Mouse (Mus musculus): ENCODE measurements around the gene Adcyap1r1. TPM values are rescaled to one million over a fixed set of nuclear protein-coding genes. Genes with fewer than 3 reads are reported as not detected.

Adcyap1r1 gene
- polyA plus RNA-seq, 1 experiment from 2014 or later = 5.2 TPM

DNA sequence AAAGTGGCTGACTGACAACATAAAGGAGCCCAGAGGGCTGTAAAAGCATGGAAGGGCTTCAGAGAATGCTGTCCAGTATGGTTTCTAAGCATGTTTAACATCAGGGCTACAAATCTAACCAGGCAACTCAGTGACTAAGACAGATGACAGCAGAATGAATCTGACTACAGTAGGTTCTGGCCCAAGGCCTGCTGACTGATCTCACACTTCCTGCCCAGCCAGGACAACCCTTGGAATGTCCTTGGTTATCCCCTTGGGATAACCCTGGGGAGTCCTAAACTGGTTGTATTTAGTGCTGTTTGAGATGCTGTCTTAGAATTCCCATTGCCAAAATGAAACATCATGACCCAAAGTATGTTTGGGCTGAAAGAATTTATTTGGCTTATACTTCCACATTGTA is 19.7 kb upstream of the Adcyap1r1 start:
- Histone ChIP-seq H3K4me3 (replicated peaks) (no peak overlapping the region), H3K36me3 (no peaks in the 10 kb centered on the region), H3K27ac (no peak overlapping the region), H3K4me2 (replicated peaks) (no peak overlapping the region), H3K9me3 (no peaks in the 10 kb centered on the region), H3K27me3 (replicated peaks) (no peaks in the 10 kb centered on the region), H3K4me1 (replicated peaks) (peaks cover 10% of the 10 kb centered on the region; the same call in 1 of the 2 replicates), H3K9ac (no peak overlapping the region)
- ATAC-seq = no peak

DNA sequence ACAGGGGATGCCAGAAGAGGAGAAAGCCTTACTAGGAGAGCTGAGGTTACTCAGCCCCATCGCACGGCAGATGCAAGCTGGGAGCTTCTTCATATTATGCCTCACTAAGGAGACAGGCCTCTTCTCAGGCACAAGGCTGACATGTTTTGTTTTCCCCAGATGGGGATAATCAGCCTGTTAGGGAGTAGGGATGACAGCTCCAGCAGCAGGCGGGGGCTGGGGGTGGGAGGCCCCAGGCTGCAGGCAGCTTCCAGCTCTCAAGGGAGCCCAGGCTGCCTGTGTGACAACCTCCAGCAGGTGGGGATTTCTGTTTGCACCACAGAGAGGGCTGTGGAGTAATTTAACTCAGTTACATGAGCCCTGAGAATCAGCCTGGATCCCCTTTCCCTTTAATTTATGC is 17.4 kb upstream of the Adcyap1r1 start:
- Histone ChIP-seq H3K4me2 (replicated peaks) (no peak overlapping the region), H3K36me3 (no peaks in the 10 kb centered on the region), H3K27me3 (replicated peaks) (no peaks in the 10 kb centered on the region; the same call in 1 of the 2 replicates), H3K27ac (peak overlapping the region; percentile 74), H3K9me3 (no peaks in the 10 kb centered on the region), H3K4me1 (replicated peaks) (peaks cover 10% of the 10 kb centered on the region; the same call in 1 of the 2 replicates), H3K9ac (no peak overlapping the region), H3K4me3 (replicated peaks) (no peak overlapping the region)
- ATAC-seq = peak; percentile 84
- WGBS = 30% methylated on average over 3 of the region's 3 CpGs

DNA sequence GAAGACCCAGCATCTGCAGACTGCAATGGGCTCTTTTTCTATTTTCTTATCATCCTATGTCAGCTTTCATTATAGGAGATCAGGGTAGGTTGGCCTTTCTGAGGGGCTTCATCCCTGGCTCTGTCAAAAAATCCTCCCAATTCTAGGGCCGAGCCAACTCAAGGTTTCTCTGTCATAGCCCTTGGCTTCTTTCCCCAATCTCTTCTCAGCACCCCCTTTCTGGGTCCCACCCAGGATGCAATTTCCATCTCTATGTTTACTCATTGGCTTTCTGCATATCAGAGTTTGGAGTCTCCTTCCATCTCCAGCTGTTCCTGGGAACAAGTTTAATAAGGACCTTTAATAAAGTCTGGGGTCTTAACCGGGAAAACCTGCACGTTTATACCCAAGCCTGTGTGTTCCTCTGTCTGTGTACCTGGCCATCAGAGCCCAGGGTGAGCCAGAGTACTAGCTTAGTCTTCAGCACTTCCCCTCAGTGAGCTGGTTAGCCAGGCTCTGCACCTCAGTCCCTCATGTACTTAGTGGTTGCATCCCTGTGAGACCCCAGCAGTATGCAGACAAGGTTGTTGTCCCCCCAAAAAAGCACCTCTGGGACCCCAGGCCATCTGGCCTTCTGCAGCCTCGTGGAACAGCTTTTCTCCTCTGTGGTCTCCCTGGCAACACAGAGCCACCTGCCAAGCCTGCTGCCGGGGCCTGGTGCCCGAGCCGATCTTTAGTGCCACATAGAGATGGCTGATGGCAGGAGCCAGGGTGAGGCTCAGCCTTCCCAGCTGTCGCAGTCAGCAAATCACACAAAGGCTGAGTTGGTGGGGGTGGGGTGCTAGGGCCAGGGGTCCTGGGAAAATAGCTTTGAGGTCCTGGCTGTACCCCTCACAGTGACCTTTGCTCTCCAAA is 16.3 kb upstream of the Adcyap1r1 start:
- 63% methylated on average over 8 of the region's 8 CpGs for WGBS
- peaks cover 10% of the 10 kb centered on the region; the same call in 1 of the 2 replicates for H3K4me1 ChIP-seq (replicated peaks)
- H3K36me3 ChIP-seq = no peaks in the 10 kb centered on the region
- no peak overlapping the region for H3K9ac ChIP-seq
- no peak overlapping the region for H3K4me2 ChIP-seq (replicated peaks)
- H3K4me3 ChIP-seq (replicated peaks) = no peak overlapping the region
- H3K27ac ChIP-seq = 0 out of 2 replicates have a peak overlapping the region, but pooled peaks have one; percentile 74
- no peaks in the 10 kb centered on the region for H3K9me3 ChIP-seq
- ATAC-seq = no peak
- no peaks in the 10 kb centered on the region; the same call in 1 of the 2 replicates for H3K27me3 ChIP-seq (replicated peaks)

DNA sequence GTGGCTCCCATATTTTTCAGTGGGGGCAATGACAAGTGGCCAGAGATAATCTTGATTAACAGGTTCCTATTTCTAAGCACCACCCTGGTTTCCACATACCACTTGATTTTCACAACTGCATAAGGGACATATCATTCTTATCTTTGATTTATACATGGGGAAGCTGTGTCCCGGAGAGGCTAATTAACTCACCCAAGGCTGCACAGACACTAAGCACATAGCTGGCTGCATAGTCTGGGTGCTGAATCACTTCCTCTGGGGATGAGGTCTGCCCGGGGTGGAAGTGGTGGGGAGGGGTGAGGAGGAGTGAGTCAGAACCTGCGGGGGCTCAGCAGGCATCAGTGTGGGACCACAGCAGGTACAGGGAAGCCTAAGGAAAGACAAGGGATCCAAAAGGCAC is 13.9 kb upstream of the Adcyap1r1 start:
- no peak overlapping the region for H3K27ac ChIP-seq
- H3K4me3 ChIP-seq (replicated peaks) = no peak overlapping the region
- peaks cover 10% of the 10 kb centered on the region; the same call in 1 of the 2 replicates for H3K4me1 ChIP-seq (replicated peaks)
- H3K9me3 ChIP-seq = no peaks in the 10 kb centered on the region
- no peaks in the 10 kb centered on the region; the same call in 1 of the 2 replicates for H3K27me3 ChIP-seq (replicated peaks)
- H3K9ac ChIP-seq = no peak overlapping the region
- ATAC-seq = no peak
- WGBS = 24% methylated on average over 3 of the region's 3 CpGs
- no peak overlapping the region for H3K4me2 ChIP-seq (replicated peaks)
- H3K36me3 ChIP-seq = no peaks in the 10 kb centered on the region

DNA sequence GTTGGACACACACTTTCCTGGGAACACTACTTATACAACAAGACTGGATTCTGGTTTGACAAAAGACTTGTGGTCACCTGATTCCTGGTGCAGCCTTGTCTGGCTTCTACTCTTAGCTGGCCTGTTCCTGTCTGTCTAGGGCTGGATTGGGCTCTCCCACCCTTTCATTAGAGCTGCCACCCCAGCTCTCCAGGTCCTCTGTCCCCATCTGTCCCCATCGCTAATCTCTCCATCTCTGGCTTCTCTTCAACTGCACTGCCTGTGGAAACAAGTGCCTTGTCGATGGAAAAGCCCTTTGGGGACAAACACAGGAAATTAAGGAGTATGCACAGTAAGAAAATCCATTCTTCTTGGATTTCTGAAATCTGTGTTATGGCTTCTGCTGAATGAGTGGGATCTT is 12.9 kb upstream of the Adcyap1r1 start:
- no peaks in the 10 kb centered on the region; the same call in 1 of the 2 replicates for H3K27me3 ChIP-seq (replicated peaks)
- WGBS = 77% methylated on average over 2 of the region's 2 CpGs

DNA sequence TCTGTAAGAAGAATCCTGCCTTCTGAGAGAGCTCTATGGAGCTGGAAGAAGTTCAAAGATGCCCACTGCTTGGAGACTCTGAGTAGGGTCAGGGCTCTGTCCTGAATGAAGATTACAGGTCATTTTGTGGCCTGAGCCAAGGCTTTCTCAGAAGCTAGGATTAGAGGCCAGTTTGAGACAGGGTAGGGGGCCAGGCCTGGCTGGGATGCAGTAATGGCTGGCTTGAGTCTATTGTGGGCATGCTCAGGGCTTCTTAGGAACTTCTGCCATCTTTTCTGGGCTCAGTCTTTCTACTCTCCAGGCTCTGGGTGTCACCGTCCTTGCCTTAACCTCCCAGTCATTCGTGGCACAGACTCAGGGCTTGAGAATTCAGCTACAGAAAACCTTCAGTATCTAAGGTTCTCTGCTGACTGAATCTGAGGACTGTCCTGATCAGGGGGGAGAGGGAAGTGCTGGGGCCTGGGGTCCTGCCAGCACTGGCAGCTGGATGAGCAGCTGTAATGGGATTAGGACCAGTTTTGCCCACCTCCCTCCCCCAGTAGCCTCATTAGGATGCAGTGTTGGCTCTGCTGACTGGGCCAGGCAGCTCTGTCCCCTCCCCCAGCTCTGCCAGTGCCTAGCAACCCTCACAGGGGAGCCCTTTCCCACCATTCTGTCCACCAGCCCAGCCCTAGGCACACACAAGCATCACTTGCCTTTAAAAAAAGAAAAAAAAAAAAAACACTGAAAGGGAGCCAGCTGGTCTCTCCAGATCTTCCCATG is 7.7 kb upstream of the Adcyap1r1 start:
- H3K27me3 ChIP-seq (replicated peaks) = peaks cover 1% of the 10 kb centered on the region
- H3K9me3 ChIP-seq = no peaks in the 10 kb centered on the region
- no peak overlapping the region for H3K4me3 ChIP-seq (replicated peaks)
- no peak overlapping the region for H3K9ac ChIP-seq
- H3K36me3 ChIP-seq = no peaks in the 10 kb centered on the region
- 21% methylated on average over 2 of the region's 2 CpGs for WGBS
- H3K27ac ChIP-seq = 0 out of 2 replicates have a peak overlapping the region, but pooled peaks have one; percentile 4
- H3K4me1 ChIP-seq (replicated peaks) = no peaks in the 10 kb centered on the region
- peak; percentile 41; the same call in 1 of the 2 replicates for ATAC-seq
- H3K4me2 ChIP-seq (replicated peaks) = no peak overlapping the region

More for the DNA sequence above, 12.9 kb upstream of the Adcyap1r1 start:
- H3K9ac ChIP-seq = no peak overlapping the region
- no peaks in the 10 kb centered on the region for H3K9me3 ChIP-seq
- no peak overlapping the region for H3K4me3 ChIP-seq (replicated peaks)
- no peak overlapping the region for H3K4me2 ChIP-seq (replicated peaks)
- H3K4me1 ChIP-seq (replicated peaks) = peaks cover 10% of the 10 kb centered on the region; the same call in 1 of the 2 replicates
- ATAC-seq = no peak
- no peak overlapping the region for H3K27ac ChIP-seq
- no peaks in the 10 kb centered on the region for H3K36me3 ChIP-seq

DNA sequence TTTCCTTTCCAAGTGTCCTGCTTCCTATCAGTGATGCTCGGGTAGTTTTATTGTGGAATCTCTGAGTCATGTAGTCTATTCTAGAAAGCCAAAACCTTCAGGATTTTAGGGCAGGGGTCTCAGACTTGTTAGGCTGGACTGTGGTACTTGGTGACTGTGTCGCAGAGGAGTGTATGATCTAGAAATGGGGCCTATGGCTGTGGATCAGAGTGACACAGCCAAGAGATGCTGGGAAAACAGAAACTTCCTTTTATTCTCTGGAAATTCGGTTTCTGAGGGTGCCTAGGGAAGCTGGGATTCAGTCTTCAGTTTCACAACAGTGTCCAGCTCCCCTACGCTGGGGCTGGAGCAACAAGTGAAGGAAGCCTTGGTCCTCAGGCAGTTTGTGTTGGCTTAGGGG is 7.1 kb upstream of the Adcyap1r1 start:
- Histone ChIP-seq H3K27me3 (replicated peaks) (peaks cover 5% of the 10 kb centered on the region), H3K4me1 (replicated peaks) (no peaks in the 10 kb centered on the region), H3K36me3 (no peaks in the 10 kb centered on the region), H3K9ac (no peak overlapping the region), H3K27ac (peak overlapping the region; percentile 13; the same call in 1 of the 2 replicates), H3K4me3 (replicated peaks) (no peak overlapping the region), H3K4me2 (replicated peaks) (no peak overlapping the region), H3K9me3 (no peaks in the 10 kb centered on the region)
- ATAC-seq = no peak
- WGBS = 49% methylated on average over 4 of the region's 4 CpGs

DNA sequence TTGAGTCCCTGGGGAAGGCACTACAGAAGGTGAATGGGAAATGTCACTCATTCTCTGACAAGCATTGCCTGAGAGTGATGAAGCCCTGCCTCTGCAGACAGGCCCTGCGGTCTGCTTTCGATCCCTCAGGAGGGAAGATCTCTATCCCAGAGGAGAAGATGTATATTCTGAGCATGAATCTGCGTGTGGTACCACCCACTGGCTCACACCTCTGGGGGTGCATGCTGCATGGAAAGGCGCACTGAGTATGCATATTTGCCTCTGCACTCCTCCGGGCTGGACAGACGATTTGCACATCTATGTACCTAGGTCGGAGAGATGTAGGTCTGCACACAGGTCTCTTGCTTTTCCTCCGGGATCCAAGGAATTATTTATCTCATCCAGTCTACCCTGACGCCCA is 3.6 kb upstream of the Adcyap1r1 start:
- H3K27me3 ChIP-seq (replicated peaks) = peaks cover 32% of the 10 kb centered on the region
- H3K36me3 ChIP-seq = no peaks in the 10 kb centered on the region
- no peak overlapping the region for H3K27ac ChIP-seq
- H3K4me3 ChIP-seq (replicated peaks) = no peak overlapping the region
- H3K4me2 ChIP-seq (replicated peaks) = no peak overlapping the region
- no peak overlapping the region for H3K9ac ChIP-seq
- ATAC-seq = no peak
- H3K9me3 ChIP-seq = no peaks in the 10 kb centered on the region
- H3K4me1 ChIP-seq (replicated peaks) = peaks cover 13% of the 10 kb centered on the region; the same call in 1 of the 2 replicates
- 77% methylated on average over 9 of the region's 9 CpGs for WGBS

DNA sequence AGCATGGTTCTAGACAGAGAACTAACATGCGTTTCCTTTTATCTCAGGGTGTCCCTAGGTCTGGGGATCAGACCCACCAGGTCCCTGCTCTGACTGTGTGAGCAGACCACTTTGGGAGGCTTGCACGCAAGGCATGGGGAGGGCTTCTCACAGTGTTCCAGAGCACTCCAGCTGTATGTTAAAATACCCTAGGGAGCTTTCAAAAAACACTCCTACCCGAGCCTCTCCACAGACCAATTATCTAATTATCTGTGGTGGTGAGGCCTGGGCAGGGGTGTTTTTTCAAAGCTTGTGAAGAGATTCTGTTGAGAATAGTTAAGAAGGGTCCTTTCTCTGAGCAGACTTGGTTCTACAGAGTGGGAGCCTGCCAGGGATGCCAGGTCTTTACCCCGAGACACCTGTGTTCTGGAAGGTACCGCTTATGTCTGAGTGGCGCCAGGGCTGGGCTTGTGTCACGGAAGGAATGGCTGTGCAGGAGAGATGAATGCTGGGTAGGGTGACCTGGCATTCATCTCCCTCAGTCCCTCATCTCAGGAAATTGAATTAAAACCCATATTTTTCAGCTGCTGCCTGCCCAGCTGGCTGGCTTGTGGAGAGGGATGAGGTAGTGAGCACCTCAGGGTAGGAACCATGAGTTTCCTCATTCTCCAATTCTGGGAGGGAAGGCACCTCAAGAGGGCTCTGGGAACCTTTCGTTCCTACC is 2.7 kb upstream of the Adcyap1r1 start:
- no peak overlapping the region for H3K9ac ChIP-seq
- no peaks in the 10 kb centered on the region for H3K36me3 ChIP-seq
- H3K4me2 ChIP-seq (replicated peaks) = no peak overlapping the region
- H3K27me3 ChIP-seq (replicated peaks) = peaks cover 38% of the 10 kb centered on the region
- H3K4me1 ChIP-seq (replicated peaks) = peaks cover 16% of the 10 kb centered on the region; the same call in 1 of the 2 replicates
- no peak for ATAC-seq
- no peak overlapping the region for H3K27ac ChIP-seq
- H3K4me3 ChIP-seq (replicated peaks) = no peak overlapping the region
- no peaks in the 10 kb centered on the region for H3K9me3 ChIP-seq
- 71% methylated on average over 8 of the region's 8 CpGs for WGBS

DNA sequence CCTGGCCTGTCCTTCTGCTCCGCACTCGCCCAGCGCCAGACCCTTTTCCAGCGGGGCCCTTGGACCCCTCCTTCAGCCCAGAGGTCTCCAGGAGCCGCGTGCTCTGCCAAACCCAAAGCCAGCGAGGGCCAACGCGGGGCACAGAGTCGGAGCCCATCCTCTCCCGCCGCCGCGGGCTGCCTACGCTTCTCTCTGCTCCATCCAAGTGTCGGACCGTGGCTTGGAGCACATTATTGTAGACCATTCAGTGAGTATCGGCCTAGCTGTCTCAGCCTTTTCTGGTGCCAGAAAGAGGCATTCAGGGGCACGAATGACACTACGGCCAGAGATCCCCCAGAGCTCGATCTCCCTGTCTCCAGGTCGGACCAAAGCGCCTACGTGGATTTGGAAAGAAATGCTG is 603 bp downstream of the Adcyap1r1 start:
- Histone ChIP-seq H3K36me3 (no peaks in the 10 kb centered on the region), H3K27me3 (replicated peaks) (peaks cover 43% of the 10 kb centered on the region), H3K4me1 (replicated peaks) (peaks cover 20% of the 10 kb centered on the region; the same call in 1 of the 2 replicates), H3K9me3 (no peaks in the 10 kb centered on the region), H3K4me3 (replicated peaks) (peak overlapping the region; percentile 53), H3K4me2 (replicated peaks) (peak overlapping the region; percentile 94), H3K9ac (peak overlapping the region; percentile 52), H3K27ac (peak overlapping the region; percentile 58)
- 2% methylated on average over 24 of the region's 24 CpGs for WGBS
- ATAC-seq = no peak; the same call in 1 of the 2 replicates

DNA sequence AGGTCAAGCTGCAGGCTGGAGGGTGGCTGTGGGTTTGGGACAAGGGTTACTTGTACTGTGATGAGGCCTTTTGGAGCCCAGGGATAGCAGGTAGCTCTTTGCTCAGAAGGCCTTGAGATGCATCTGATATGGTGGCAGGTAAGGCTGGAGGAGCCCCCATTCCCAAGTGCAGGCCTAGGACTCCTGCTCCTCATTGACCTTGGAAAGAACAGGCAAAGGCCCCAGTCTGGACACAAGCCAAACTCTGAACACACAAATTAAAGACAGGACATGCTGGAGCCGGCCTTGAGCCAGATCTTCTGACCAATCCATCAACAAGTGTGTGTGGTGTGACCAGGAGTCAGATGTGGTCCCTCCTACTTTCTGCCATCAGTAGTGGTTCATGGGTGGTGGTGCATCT is 1.8 kb downstream of the Adcyap1r1 start:
- H3K9ac ChIP-seq = no peak overlapping the region
- H3K4me2 ChIP-seq (replicated peaks) = peak overlapping the region; percentile 94
- H3K4me3 ChIP-seq (replicated peaks) = peak overlapping the region; percentile 53; the same call in 1 of the 2 replicates
- WGBS = 10% methylated on average over 1 of the region's 1 CpGs
- ATAC-seq = no peak
- peaks cover 20% of the 10 kb centered on the region; the same call in 1 of the 2 replicates for H3K4me1 ChIP-seq (replicated peaks)
- peaks cover 43% of the 10 kb centered on the region for H3K27me3 ChIP-seq (replicated peaks)
- H3K36me3 ChIP-seq = no peaks in the 10 kb centered on the region
- H3K9me3 ChIP-seq = no peaks in the 10 kb centered on the region
- H3K27ac ChIP-seq = no peak overlapping the region

All from intestine, embryonic 15.5 days (tissue).